Comparison of ENCODE assay signal across 14 mouse cellular contexts in genomic region chr17:35972131-35972530, GRCm38 (mm10).
"Had no signal": no experiment of that assay in that cellular context is flagged by ENCODE, and none has a peak within 500 bp of the region (broad histone marks: within the 10 kb centered on the region; RNA-seq: fewer than 3 reads in every experiment).

No protein-coding gene starts in this region.

- H3K4me3 ChIP-seq: limb, embryonic 15.5 days; liver, embryonic 12.5 days; lung, embryonic 15.5 days; megakaryocyte, embryonic 14.5 days; midbrain, embryonic 15.5 days; neural tube, embryonic 13.5 days; stomach, embryonic 15.5 days had no signal

- H3K4me2 ChIP-seq: limb, embryonic 15.5 days; liver, embryonic 12.5 days; lung, embryonic 15.5 days; midbrain, embryonic 11.5 days; midbrain, embryonic 15.5 days; neural tube, embryonic 13.5 days; stomach, embryonic 15.5 days had no signal

- H3K27ac ChIP-seq: kidney, postnatal 0 days; limb, embryonic 15.5 days; liver, embryonic 12.5 days; lung, embryonic 15.5 days; midbrain, embryonic 15.5 days; neural tube, embryonic 13.5 days; stomach, embryonic 15.5 days had no signal

- H3K9ac ChIP-seq: limb, embryonic 15.5 days; liver, embryonic 12.5 days; lung, embryonic 15.5 days; midbrain, embryonic 15.5 days; neural tube, embryonic 13.5 days; stomach, embryonic 15.5 days had no signal

- ATAC-seq: liver, embryonic 12.5 days; midbrain, embryonic 15.5 days had no signal

- DNase-seq: kidney, postnatal 36 days; layer of hippocampus, adult 9-11 months; layer of hippocampus, postnatal 36 days; retina, postnatal 1 day; right cerebral cortex, postnatal 14 days had no signal

- H3K9me3 ChIP-seq: limb, embryonic 15.5 days; liver, embryonic 12.5 days; lung, embryonic 15.5 days; megakaryocyte, embryonic 14.5 days; midbrain, embryonic 15.5 days; neural tube, embryonic 13.5 days; stomach, embryonic 15.5 days had no signal

- H3K27me3 ChIP-seq: limb, embryonic 15.5 days; liver, embryonic 12.5 days; lung, embryonic 15.5 days; megakaryocyte, embryonic 14.5 days; midbrain, embryonic 15.5 days; neural tube, embryonic 13.5 days; stomach, embryonic 15.5 days had no signal
